Mouse (Mus musculus): Measurements from ENCODE around the gene Sorbs1.

The Sorbs1 gene

DNA sequence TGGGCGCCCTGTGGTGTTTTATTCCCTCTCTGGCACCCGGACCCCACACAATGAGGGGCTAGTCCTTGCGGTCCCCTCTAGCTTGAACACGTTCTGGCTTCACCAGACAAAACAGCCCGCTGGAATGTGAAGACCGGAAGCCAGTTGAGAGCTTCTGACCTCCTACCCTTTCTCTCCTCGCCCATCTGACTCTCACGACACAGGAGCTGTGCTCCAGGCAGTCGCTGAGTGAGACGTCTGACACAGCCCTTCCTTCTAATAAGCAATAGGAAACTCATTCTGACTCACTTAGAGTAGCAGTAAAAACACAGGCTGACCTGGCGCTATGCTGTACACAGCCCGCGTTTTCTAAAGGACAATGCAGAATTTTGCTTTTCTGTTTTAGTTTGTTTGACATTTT is 259.8 kb downstream of the Sorbs1 start:
- no peak for DNase-seq

DNA sequence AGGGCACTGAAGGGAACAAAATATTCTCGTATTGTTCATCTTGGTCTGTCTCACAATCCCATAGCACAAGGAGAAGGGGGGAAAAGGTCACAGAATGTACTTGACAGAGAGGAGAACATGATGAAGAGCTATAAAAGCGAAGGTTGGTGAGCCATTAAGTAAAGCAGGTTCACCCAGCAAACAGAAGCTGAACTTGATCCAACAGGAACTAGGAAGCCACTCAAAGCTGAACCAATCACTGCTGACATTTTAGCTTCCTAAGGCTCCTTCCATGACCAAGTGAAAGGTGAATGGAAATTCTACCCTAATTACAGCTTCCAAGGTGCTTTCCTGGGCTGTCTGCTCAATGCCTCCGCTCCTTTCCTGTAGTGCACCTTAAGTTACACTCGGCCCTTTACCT is 262.5 kb downstream of the Sorbs1 start:
- no peak for DNase-seq

GRCm38 (mm10) chr19:40249352-40249751 is 264.2 kb downstream of the Sorbs1 start:
- DNase-seq, result no peak

GRCm38 (mm10) chr19:40248476-40248875 is 265.1 kb downstream of the Sorbs1 start:
- no peak for DNase-seq

GRCm38 (mm10) chr19:40247268-40247666 is 266.3 kb downstream of the Sorbs1 start:
- DNase-seq, result no peak

DNA sequence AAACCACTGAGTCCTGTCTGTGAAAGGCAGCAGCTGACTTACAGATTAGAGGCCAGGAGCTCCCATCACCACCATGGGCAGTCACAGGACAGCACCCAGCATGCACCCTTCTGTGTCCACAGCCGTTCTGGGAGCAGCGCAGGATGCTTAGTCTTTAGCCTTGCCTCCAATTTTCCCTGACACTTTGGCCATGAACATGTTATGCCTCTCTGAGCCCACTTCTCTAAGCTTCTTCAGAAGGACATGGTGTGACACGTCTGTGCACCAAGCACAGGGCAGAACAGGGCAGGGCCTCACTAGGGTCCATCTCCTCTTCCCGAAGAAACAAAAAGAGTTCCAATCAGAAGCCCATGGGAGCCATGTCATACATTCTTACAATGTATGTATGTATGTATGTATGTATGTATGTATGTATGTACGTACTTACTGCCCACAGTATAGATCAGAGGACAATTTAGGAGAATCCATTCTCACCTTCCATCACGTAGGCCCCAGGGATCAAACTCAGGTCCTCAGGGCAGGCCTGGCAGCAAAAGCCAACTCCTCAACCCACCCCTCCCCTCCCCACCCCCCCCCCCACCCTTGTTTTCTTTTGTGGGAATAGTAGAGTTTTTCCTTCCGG is 266.8 kb downstream of the Sorbs1 start:
- DNase-seq, result no peak

Data from cerebellum, adult 9-10 months (tissue).